Mouse (Mus musculus) lung, adult 2 months (tissue): ENCODE results near the gene Grip1.

ENCODE experiments used
- CTCF ChIP-seq: fragments of 200-500 bp; IDR thresholded peaks from 2 replicates; pipeline ENCODE4 v1.5.1; 2011; ENCODE audit warnings: mild to moderate bottlenecking, low read length, control low read depth; ENCODE audit not compliant: insufficient read depth
- POLR2A ChIP-seq: fragments of 200-500 bp; IDR thresholded peaks from 2 replicates; pipeline ENCODE4 v1.6.1; 2011; ENCODE audit warnings: low read depth, mild to moderate bottlenecking, control low read depth, low read length, borderline replicate concordance; ENCODE audit errors: extremely low read depth

GRCm38 (mm10) chr10:119878331-119878730, 424.7 kb downstream of the Grip1 start:
- no peak for TF ChIP-seq POLR2A
- TF ChIP-seq CTCF = no peak
